Mouse (Mus musculus) neural tube, embryonic 14.5 days (tissue): ENCODE data around the gene Plxna4. TPM values are rescaled to one million over a fixed set of nuclear protein-coding genes. Genes with fewer than 3 reads are reported as not detected.

ENCODE experiments used
- ATAC-seq: fragments of 200-750 bp; cut with Nextera tagmentation; 2 replicates; pipeline ENCODE4 v1.8.0; 2017; ENCODE audit warnings: low read depth, mild to moderate bottlenecking, moderate TSS enrichment, moderate library complexity
- H3K27ac ChIP-seq: fragments of 300-500 bp; sonication (generic); 2 replicates; pipeline ENCODE4 v1.5.1; 2014; ENCODE audit warnings: low read depth, mild to moderate bottlenecking, control low read depth, low read length, moderate library complexity, mixed read lengths
- H3K27me3 ChIP-seq: fragments of 300-500 bp; sonication (generic); 2 replicates; pipeline ENCODE4 v1.6.1; 2014; ENCODE audit warnings: low read length; ENCODE audit not compliant: control insufficient read depth, insufficient read depth
- H3K36me3 ChIP-seq: fragments of 300-500 bp; sonication (generic); 2 replicates; pipeline ENCODE4 v1.6.1; 2014; ENCODE audit warnings: low read length, mixed read lengths; ENCODE audit not compliant: control insufficient read depth, insufficient read depth
- H3K4me1 ChIP-seq: fragments of 300-500 bp; sonication (generic); 2 replicates; pipeline ENCODE4 v1.6.1; 2014; ENCODE audit warnings: low read length; ENCODE audit not compliant: control insufficient read depth, insufficient read depth
- H3K4me2 ChIP-seq: fragments of 300-500 bp; sonication (generic); 2 replicates; pipeline ENCODE4 v1.6.1; 2014; ENCODE audit warnings: mild to moderate bottlenecking, low read depth, low read length, control low read depth
- H3K4me3 ChIP-seq: fragments of 300-500 bp; sonication (generic); 2 replicates; pipeline ENCODE4 v1.5.1; 2014; ENCODE audit warnings: low read depth, low read length, control low read depth, mixed read lengths
- H3K9ac ChIP-seq: fragments of 300-500 bp; sonication (generic); replicated peaks from 2 replicates; pipeline ENCODE4 v1.6.1; 2014; ENCODE audit warnings: low read depth, mild to moderate bottlenecking, control low read depth, low read length, mixed read lengths
- H3K9me3 ChIP-seq: fragments of 300-500 bp; sonication (generic); 2 replicates; pipeline ENCODE4 v1.6.1; 2016; ENCODE audit warnings: low read length; ENCODE audit not compliant: control insufficient read depth
- WGBS: fragments of 180-500 bp; shearing (Covaris S2); extraction: QIAGEN DNeasy Blood & Tissue Kit; methylation state at CpG from one replicate; pipeline ENCODE4 v1.1.7; 2014; 5-methylcytosine and 5-hydroxymethylcytosine counted together
- polyA plus RNA-seq: library from polyadenylated mRNA; unstranded; fragments of >200 nt; fragmentation: Nextera tagmentation; extraction: Ambion mirVana; gene quantifications from 2 replicates; pipeline ENCODE4 v1.2.1, GENCODE M21; 2014

Plxna4 gene
- polyA plus RNA-seq, 1 experiment from 2014 or later, result 25.1 TPM

- H3K4me3 ChIP-seq, result no peak overlapping the region
- ATAC-seq, result 0 out of 2 replicates have a peak, but pooled peaks have one; percentile 21
- no peak overlapping the region for H3K9ac ChIP-seq
- H3K36me3 ChIP-seq, result no peaks in the 10 kb centered on the region
- no peaks in the 10 kb centered on the region for H3K9me3 ChIP-seq
- no peaks in the 10 kb centered on the region for H3K27me3 ChIP-seq
- no peak overlapping the region for H3K4me2 ChIP-seq
- 0 out of 2 replicates have a peak, but pooled peaks cover 6% of the 10 kb centered on the region for H3K4me1 ChIP-seq
- WGBS, result 54% methylated on average over 2 of the region's 2 CpGs
- no peak overlapping the region for H3K27ac ChIP-seq
Observed at GRCm38 (mm10) chr6:32479193-32479758, 108.7 kb downstream of the Plxna4 start.

GRCm38 (mm10) chr6:32475958-32476357, 112.0 kb downstream of the Plxna4 start:
- H3K27ac ChIP-seq, result no peak overlapping the region
- no peak for ATAC-seq
- H3K36me3 ChIP-seq, result no peaks in the 10 kb centered on the region
- no peak overlapping the region for H3K4me2 ChIP-seq
- H3K9ac ChIP-seq, result no peak overlapping the region
- WGBS, result 93% methylated on average over 4 of the region's 4 CpGs
- H3K27me3 ChIP-seq, result no peaks in the 10 kb centered on the region
- H3K4me3 ChIP-seq, result no peak overlapping the region
- H3K9me3 ChIP-seq, result no peaks in the 10 kb centered on the region
- H3K4me1 ChIP-seq, result 0 out of 2 replicates have a peak, but pooled peaks cover 6% of the 10 kb centered on the region

DNA sequence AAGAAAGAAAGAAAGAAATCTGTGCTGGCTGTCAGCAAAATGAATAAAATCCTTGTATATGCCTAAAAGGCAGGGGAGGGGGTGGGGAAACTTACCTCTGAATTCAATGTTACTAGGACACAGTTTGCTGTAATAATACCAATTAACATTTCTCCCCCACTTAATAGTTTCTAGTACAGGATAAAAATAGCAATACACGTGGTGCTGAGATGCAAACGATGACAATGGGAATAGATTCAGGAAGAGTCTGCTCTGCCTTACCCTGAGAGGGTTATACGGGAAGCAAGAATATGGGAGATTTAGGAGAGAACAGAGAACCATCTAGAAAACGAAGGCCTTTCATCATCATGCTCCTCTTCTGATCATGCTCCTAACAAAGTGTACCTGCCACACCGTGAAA, 115.9 kb downstream of the Plxna4 start:
- Histone ChIP-seq H3K27me3 (no peaks in the 10 kb centered on the region), H3K4me3 (no peak overlapping the region), H3K9me3 (no peaks in the 10 kb centered on the region), H3K9ac (no peak overlapping the region), H3K4me1 (no peaks in the 10 kb centered on the region), H3K36me3 (no peaks in the 10 kb centered on the region), H3K27ac (no peak overlapping the region), H3K4me2 (no peak overlapping the region)
- 79% methylated on average over 5 of the region's 5 CpGs for WGBS
- no peak for ATAC-seq

GRCm38 (mm10) chr6:32471639-32472038, 116.4 kb downstream of the Plxna4 start:
- Histone ChIP-seq H3K9ac (no peak overlapping the region), H3K4me3 (no peak overlapping the region), H3K4me1 (no peaks in the 10 kb centered on the region), H3K27ac (no peak overlapping the region), H3K27me3 (no peaks in the 10 kb centered on the region), H3K36me3 (no peaks in the 10 kb centered on the region), H3K9me3 (no peaks in the 10 kb centered on the region), H3K4me2 (no peak overlapping the region)
- no peak for ATAC-seq
- WGBS, result 70% methylated on average over 3 of the region's 3 CpGs

DNA sequence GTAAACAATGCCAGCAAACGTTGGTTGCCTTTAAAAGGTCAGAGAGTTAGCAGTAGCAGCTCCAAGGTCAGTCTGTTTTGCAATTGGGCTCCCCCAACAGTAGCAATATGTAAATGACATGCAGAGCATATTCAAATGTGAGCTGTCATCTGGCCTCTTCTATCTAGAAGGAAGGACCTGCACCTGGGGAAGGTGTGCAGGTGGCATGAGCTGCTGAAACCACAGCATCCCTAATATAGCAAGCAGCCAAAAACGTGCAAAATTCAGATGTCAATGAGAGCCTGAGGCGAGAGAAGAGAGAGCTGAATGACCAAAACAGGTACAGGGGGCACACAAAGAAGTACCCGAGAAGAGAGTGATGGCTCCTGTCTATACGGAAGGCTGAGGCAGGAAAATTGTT, 118.8 kb downstream of the Plxna4 start:
- WGBS, result 69% methylated on average over 5 of the region's 5 CpGs
- Histone ChIP-seq H3K36me3 (no peaks in the 10 kb centered on the region), H3K4me3 (no peak overlapping the region), H3K9me3 (no peaks in the 10 kb centered on the region), H3K4me2 (no peak overlapping the region), H3K4me1 (peaks cover 7% of the 10 kb centered on the region; the same call in 1 of the 2 replicates), H3K9ac (no peak overlapping the region), H3K27ac (no peak overlapping the region), H3K27me3 (no peaks in the 10 kb centered on the region)
- ATAC-seq, result no peak

- Histone ChIP-seq H3K9me3 (no peaks in the 10 kb centered on the region), H3K27me3 (no peaks in the 10 kb centered on the region), H3K4me1 (peaks cover 10% of the 10 kb centered on the region; the same call in 1 of the 2 replicates), H3K27ac (no peak overlapping the region), H3K36me3 (no peaks in the 10 kb centered on the region), H3K9ac (no peak overlapping the region), H3K4me3 (no peak overlapping the region), H3K4me2 (no peak overlapping the region)
- WGBS, result 73% methylated on average over 8 of the region's 8 CpGs
- ATAC-seq, result no peak
Observed at GRCm38 (mm10) chr6:32465129-32465528, 122.9 kb downstream of the Plxna4 start.

- H3K9me3 ChIP-seq, result no peaks in the 10 kb centered on the region
- H3K27me3 ChIP-seq, result no peaks in the 10 kb centered on the region
- WGBS, result 32% methylated on average over 8 of the region's 8 CpGs
- H3K27ac ChIP-seq, result no peak overlapping the region
- no peaks in the 10 kb centered on the region for H3K36me3 ChIP-seq
- H3K4me3 ChIP-seq, result no peak overlapping the region
- peaks cover 10% of the 10 kb centered on the region; the same call in 1 of the 2 replicates for H3K4me1 ChIP-seq
- ATAC-seq, result 0 out of 2 replicates have a peak, but pooled peaks have one; percentile 39
- no peak overlapping the region for H3K4me2 ChIP-seq
- H3K9ac ChIP-seq, result no peak overlapping the region
Observed at GRCm38 (mm10) chr6:32464637-32465036, 123.4 kb downstream of the Plxna4 start.

DNA sequence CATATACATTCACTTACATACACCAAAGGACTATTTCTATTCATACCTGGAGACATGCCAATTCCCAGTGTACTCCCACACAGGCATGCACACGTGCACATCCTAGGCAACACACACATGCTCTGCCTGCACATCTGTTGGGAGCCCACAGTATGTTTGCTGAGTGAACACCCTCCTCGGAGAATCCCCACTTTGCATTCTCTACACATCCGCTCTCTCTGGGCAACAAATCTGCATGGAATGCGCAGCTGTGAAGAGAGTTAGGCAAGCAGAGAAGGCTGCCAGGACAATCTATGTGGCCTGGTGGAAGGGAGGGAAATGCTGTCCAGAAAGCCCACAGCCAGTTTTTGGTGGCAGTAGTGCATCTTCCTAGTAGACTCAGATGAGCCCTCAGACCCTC, 123.9 kb downstream of the Plxna4 start:
- H3K4me3 ChIP-seq, result no peak overlapping the region
- no peak overlapping the region for H3K4me2 ChIP-seq
- ATAC-seq, result peak; percentile 71
- H3K9ac ChIP-seq, result no peak overlapping the region
- WGBS, result 32% methylated on average over 4 of the region's 4 CpGs
- H3K27ac ChIP-seq, result 0 out of 2 replicates have a peak overlapping the region, but pooled peaks have one; percentile 23
- no peaks in the 10 kb centered on the region for H3K27me3 ChIP-seq
- peaks cover 10% of the 10 kb centered on the region; the same call in 1 of the 2 replicates for H3K4me1 ChIP-seq
- no peaks in the 10 kb centered on the region for H3K36me3 ChIP-seq
- H3K9me3 ChIP-seq, result no peaks in the 10 kb centered on the region

GRCm38 (mm10) chr6:32460400-32460799, 127.6 kb downstream of the Plxna4 start:
- 82% methylated on average over 8 of the region's 8 CpGs for WGBS
- Histone ChIP-seq H3K36me3 (no peaks in the 10 kb centered on the region), H3K9me3 (no peaks in the 10 kb centered on the region), H3K9ac (no peak overlapping the region), H3K4me3 (no peak overlapping the region), H3K4me1 (peaks cover 10% of the 10 kb centered on the region; the same call in 1 of the 2 replicates), H3K4me2 (no peak overlapping the region), H3K27ac (no peak overlapping the region), H3K27me3 (no peaks in the 10 kb centered on the region)
- ATAC-seq, result no peak
